Mouse (Mus musculus) forebrain, embryonic 16.5 days (tissue): Measurements from ENCODE around the gene Tdrd3. TPM values are rescaled to one million over a fixed set of nuclear protein-coding genes. Genes with fewer than 3 reads are reported as not detected.

Source experiments
- ATAC-seq: fragments of 200-750 bp; cut with Nextera tagmentation; 2 replicates; pipeline ENCODE4 v1.8.0; 2017; ENCODE audit warnings: mild to moderate bottlenecking, moderate library complexity
- H3K27ac ChIP-seq: fragments of 300-500 bp; sonication (generic); 2 replicates; pipeline ENCODE4 v1.5.1; 2014; ENCODE audit warnings: low read length, control low read depth
- H3K27me3 ChIP-seq: fragments of 300-500 bp; sonication (generic); replicated peaks from 2 replicates; pipeline ENCODE4 v1.6.1; 2014; ENCODE audit warnings: low read length; ENCODE audit not compliant: control insufficient read depth, insufficient read depth
- H3K36me3 ChIP-seq: fragments of 300-500 bp; sonication (generic); 2 replicates; pipeline ENCODE4 v1.6.1; 2014; ENCODE audit not compliant: control insufficient read depth, insufficient read depth
- H3K4me1 ChIP-seq: fragments of 300-500 bp; sonication (generic); replicated peaks from 2 replicates; pipeline ENCODE4 v1.6.1; 2014; ENCODE audit warnings: low read length; ENCODE audit not compliant: control insufficient read depth, insufficient read depth
- H3K4me2 ChIP-seq: fragments of 300-500 bp; sonication (generic); 2 replicates; pipeline ENCODE4 v1.6.1; 2014; ENCODE audit warnings: mild to moderate bottlenecking, low read length, control low read depth
- H3K4me3 ChIP-seq: fragments of 300-500 bp; sonication (generic); replicated peaks from 2 replicates; pipeline ENCODE4 v1.5.1; 2014; ENCODE audit warnings: mild to moderate bottlenecking, low read length, control low read depth
- H3K9ac ChIP-seq: fragments of 300-500 bp; sonication (generic); replicated peaks from 2 replicates; pipeline ENCODE4 v1.6.1; 2014; ENCODE audit warnings: low read depth, low read length, control low read depth
- H3K9me3 ChIP-seq: fragments of 300-500 bp; sonication (generic); 2 replicates; pipeline ENCODE4 v1.6.1; 2016; ENCODE audit warnings: low read length; ENCODE audit not compliant: control insufficient read depth
- WGBS: fragments of 180-500 bp; shearing (Covaris S2); extraction: QIAGEN DNeasy Blood & Tissue Kit; methylation state at CpG from one replicate; pipeline ENCODE4 v1.1.7; 2014; 5-methylcytosine and 5-hydroxymethylcytosine counted together
- polyA plus RNA-seq: library from polyadenylated mRNA; unstranded; fragments of >200 nt; fragmentation: Nextera tagmentation; extraction: Ambion mirVana; gene quantifications from 2 replicates; pipeline ENCODE4 v1.2.1, GENCODE M21; 2015

Gene Tdrd3
- 60.5 and 68.4 TPM in 2 replicates for polyA plus RNA-seq

- Histone ChIP-seq H3K4me3 (peak within 1 kb of the TSS; percentile 83), H3K4me1 (peaks cover 20% of the 10 kb centered on the region), H3K27ac (peak within 1 kb of the TSS; percentile 98), H3K9me3 (no peaks in the 10 kb centered on the region), H3K9ac (peak within 1 kb of the TSS; percentile 94), H3K36me3 (no peaks in the 10 kb centered on the region), H3K27me3 (no peaks in the 10 kb centered on the region), H3K4me2 (peak within 1 kb of the TSS; percentile 57)
- under 1% methylated on average over 81 of the region's 85 CpGs for WGBS
- peak; percentile 95 for ATAC-seq
These were observed at the start of gene Tdrd3 for GRCm38 (mm10) chr14:87415808-87416721. Gene Tdrd3, plus strand, starts transcription at chr14:87416639.

- no peaks in the 10 kb centered on the region for H3K27me3 ChIP-seq
- no peak for ATAC-seq
- H3K9me3 ChIP-seq = no peaks in the 10 kb centered on the region
- no peak overlapping the region for H3K4me3 ChIP-seq
- H3K4me1 ChIP-seq = no peaks in the 10 kb centered on the region
- H3K36me3 ChIP-seq = no peaks in the 10 kb centered on the region
- H3K27ac ChIP-seq = no peak overlapping the region
- no peak overlapping the region for H3K9ac ChIP-seq
- H3K4me2 ChIP-seq = no peak overlapping the region
- 59% methylated on average over 3 of the region's 3 CpGs for WGBS
These were observed 49.3 kb upstream of the Tdrd3 start for GRCm38 (mm10) chr14:87367169-87367568.

GRCm38 (mm10) chr14:87383041-87383440, 33.4 kb upstream of the Tdrd3 start:
- WGBS = 69% methylated on average over 2 of the region's 2 CpGs
- H3K27me3 ChIP-seq = no peaks in the 10 kb centered on the region
- H3K9me3 ChIP-seq = no peaks in the 10 kb centered on the region
- no peaks in the 10 kb centered on the region for H3K36me3 ChIP-seq
- no peak overlapping the region for H3K9ac ChIP-seq
- H3K4me1 ChIP-seq = no peaks in the 10 kb centered on the region
- no peak for ATAC-seq
- no peak overlapping the region for H3K4me3 ChIP-seq
- H3K4me2 ChIP-seq = no peak overlapping the region
- H3K27ac ChIP-seq = no peak overlapping the region

GRCm38 (mm10) chr14:87384288-87385268, 31.9 kb upstream of the Tdrd3 start:
- ATAC-seq = no peak
- Histone ChIP-seq H3K9me3 (no peaks in the 10 kb centered on the region), H3K27me3 (no peaks in the 10 kb centered on the region), H3K4me3 (no peak overlapping the region), H3K4me2 (no peak overlapping the region), H3K4me1 (no peaks in the 10 kb centered on the region), H3K36me3 (no peaks in the 10 kb centered on the region), H3K27ac (no peak overlapping the region), H3K9ac (no peak overlapping the region)
- 87% methylated on average over 7 of the region's 7 CpGs for WGBS

- no peak overlapping the region for H3K9ac ChIP-seq
- peaks cover 3% of the 10 kb centered on the region; the same call in 1 of the 2 replicates for H3K9me3 ChIP-seq
- no peak overlapping the region for H3K4me2 ChIP-seq
- H3K4me1 ChIP-seq = no peaks in the 10 kb centered on the region
- H3K36me3 ChIP-seq = no peaks in the 10 kb centered on the region
- H3K27me3 ChIP-seq = no peaks in the 10 kb centered on the region
- H3K27ac ChIP-seq = no peak overlapping the region
- no peak for ATAC-seq
- 83% methylated on average over 3 of the region's 3 CpGs for WGBS
- no peak overlapping the region for H3K4me3 ChIP-seq
These were observed 23.3 kb upstream of the Tdrd3 start for GRCm38 (mm10) chr14:87393096-87393495.

GRCm38 (mm10) chr14:87396643-87397042, 19.8 kb upstream of the Tdrd3 start:
- no peak overlapping the region for H3K9ac ChIP-seq
- H3K27ac ChIP-seq = no peak overlapping the region
- peaks cover 3% of the 10 kb centered on the region; the same call in 1 of the 2 replicates for H3K9me3 ChIP-seq
- no peak overlapping the region for H3K4me2 ChIP-seq
- no peak overlapping the region for H3K4me3 ChIP-seq
- H3K27me3 ChIP-seq = no peaks in the 10 kb centered on the region
- no peaks in the 10 kb centered on the region for H3K4me1 ChIP-seq
- H3K36me3 ChIP-seq = no peaks in the 10 kb centered on the region
- no peak for ATAC-seq
- WGBS = 41% methylated on average over 5 of the region's 5 CpGs

GRCm38 (mm10) chr14:87415486-87415807, 992 bp upstream of the Tdrd3 start:
- no peaks in the 10 kb centered on the region for H3K27me3 ChIP-seq
- H3K4me2 ChIP-seq = peak overlapping the region; percentile 57
- peak overlapping the region; percentile 83 for H3K4me3 ChIP-seq
- H3K36me3 ChIP-seq = no peaks in the 10 kb centered on the region
- under 1% methylated on average over 11 of the region's 11 CpGs for WGBS
- no peak overlapping the region for H3K27ac ChIP-seq
- peaks cover 20% of the 10 kb centered on the region for H3K4me1 ChIP-seq
- H3K9me3 ChIP-seq = no peaks in the 10 kb centered on the region
- H3K9ac ChIP-seq = no peak overlapping the region
- ATAC-seq = no peak

GRCm38 (mm10) chr14:87416755-87417690, 584 bp downstream of the Tdrd3 start:
- Histone ChIP-seq H3K4me1 (peaks cover 20% of the 10 kb centered on the region), H3K27me3 (no peaks in the 10 kb centered on the region), H3K36me3 (no peaks in the 10 kb centered on the region), H3K9ac (peak overlapping the region; percentile 94), H3K27ac (peak overlapping the region; percentile 98), H3K9me3 (no peaks in the 10 kb centered on the region), H3K4me2 (peak overlapping the region; percentile 57), H3K4me3 (peak overlapping the region; percentile 83)
- under 1% methylated on average over 65 of the region's 109 CpGs for WGBS
- ATAC-seq = peak; percentile 54
